Mouse (Mus musculus): ENCODE data around the gene Lhfpl2. TPM values are rescaled to one million over a fixed set of nuclear protein-coding genes. Genes with fewer than 3 reads are reported as not detected.
A peak's percentile ranks its signal among the peaks of the same experiment; 100 is the strongest.

Lhfpl2 gene
- polyA plus RNA-seq, 1 experiment from 2014 or later, result 51.5 TPM

- H3K27me3 ChIP-seq (ENCODE audit: insufficient read depth, low read length), result no peaks in the 10 kb centered on the region
- 0 out of 2 replicates have a peak overlapping the region, but pooled peaks have one; percentile 31 for H3K27ac ChIP-seq
- 41% methylated on average over 6 of the region's 6 CpGs for WGBS
- no peak overlapping the region for H3K9ac ChIP-seq (ENCODE audit: low read depth, low read length)
- no peaks in the 10 kb centered on the region for H3K36me3 ChIP-seq (ENCODE audit: insufficient read depth, low read length)
- peak; percentile 57 for DNase-seq (ENCODE audit: low spot score)
- no peaks in the 10 kb centered on the region for H3K4me1 ChIP-seq (replicated peaks; ENCODE audit: insufficient read depth, low read length)
- H3K4me3 ChIP-seq (replicated peaks; ENCODE audit: low read depth, low read length), result no peak overlapping the region
- no peak for ATAC-seq (replicated peaks; ENCODE audit: low FRiP score, low read depth)
- H3K9me3 ChIP-seq (replicated peaks; ENCODE audit: low read length), result no peaks in the 10 kb centered on the region
- no peak overlapping the region for H3K4me2 ChIP-seq (ENCODE audit: low read length)
- no peak for TF ChIP-seq CTCF (IDR thresholded peaks at IDR 0.05; ENCODE audit: low read depth)
These were observed 20.1 kb upstream of the Lhfpl2 start for GRCm38 (mm10) chr13:94037313-94038051.

GRCm38 (mm10) chr13:94038052-94038340 is 19.6 kb upstream of the Lhfpl2 start:
- 37% methylated on average over 2 of the region's 2 CpGs for WGBS
- no peak for TF ChIP-seq CTCF (IDR thresholded peaks at IDR 0.05; ENCODE audit: low read depth)
- 0 out of 2 replicates have a peak overlapping the region, but pooled peaks have one; percentile 31 for H3K27ac ChIP-seq
- H3K4me2 ChIP-seq (ENCODE audit: low read length), result no peak overlapping the region
- H3K27me3 ChIP-seq (ENCODE audit: insufficient read depth, low read length), result no peaks in the 10 kb centered on the region
- H3K9ac ChIP-seq (ENCODE audit: low read depth, low read length), result no peak overlapping the region
- ATAC-seq (replicated peaks; ENCODE audit: low FRiP score, low read depth) (no peak), DNase-seq (ENCODE audit: low spot score) (no peak)
- H3K4me1 ChIP-seq (replicated peaks; ENCODE audit: insufficient read depth, low read length), result no peaks in the 10 kb centered on the region
- no peaks in the 10 kb centered on the region for H3K9me3 ChIP-seq (replicated peaks; ENCODE audit: low read length)
- no peaks in the 10 kb centered on the region for H3K36me3 ChIP-seq (ENCODE audit: insufficient read depth, low read length)
- H3K4me3 ChIP-seq (replicated peaks; ENCODE audit: low read depth, low read length), result no peak overlapping the region

GRCm38 (mm10) chr13:94050036-94050435 is 7.6 kb upstream of the Lhfpl2 start:
- Histone ChIP-seq H3K9me3 (replicated peaks; ENCODE audit: low read length) (no peaks in the 10 kb centered on the region), H3K4me2 (ENCODE audit: low read length) (no peak overlapping the region), H3K4me3 (replicated peaks; ENCODE audit: low read depth, low read length) (no peak overlapping the region), H3K27ac (no peak overlapping the region), H3K27me3 (ENCODE audit: insufficient read depth, low read length) (no peaks in the 10 kb centered on the region), H3K9ac (ENCODE audit: low read depth, low read length) (no peak overlapping the region), H3K4me1 (replicated peaks; ENCODE audit: insufficient read depth, low read length) (no peaks in the 10 kb centered on the region), H3K36me3 (ENCODE audit: insufficient read depth, low read length) (no peaks in the 10 kb centered on the region)
- no peak for TF ChIP-seq CTCF (IDR thresholded peaks at IDR 0.05; ENCODE audit: low read depth)
- 36% methylated on average over 7 of the region's 7 CpGs for WGBS
- ATAC-seq (replicated peaks; ENCODE audit: low FRiP score, low read depth) (no peak), DNase-seq (ENCODE audit: low spot score) (no peak)

DNA sequence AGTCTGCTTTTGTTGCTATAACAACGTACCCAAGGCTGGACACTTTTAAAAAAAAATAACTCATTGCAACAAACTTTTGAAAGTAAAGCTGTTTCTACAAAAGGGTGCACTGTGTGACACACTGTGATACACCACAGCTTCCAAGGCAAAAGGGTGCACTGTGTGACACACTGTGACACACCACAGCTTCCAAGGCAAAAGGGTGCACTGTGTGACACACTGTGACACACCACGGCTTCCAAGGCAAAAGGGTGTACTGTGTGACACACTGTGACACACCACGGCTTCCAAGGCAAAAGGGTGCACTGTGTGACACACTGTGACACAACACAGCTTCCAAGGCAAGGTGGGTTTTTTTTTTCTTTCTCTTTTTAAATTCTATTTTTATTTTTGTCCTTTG is 6.8 kb upstream of the Lhfpl2 start:
- WGBS, result 96% methylated on average over 3 of the region's 3 CpGs
- DNase-seq (ENCODE audit: low spot score), result no peak
- Histone ChIP-seq H3K27me3 (ENCODE audit: insufficient read depth, low read length) (no peaks in the 10 kb centered on the region), H3K4me2 (ENCODE audit: low read length) (no peak overlapping the region), H3K9ac (ENCODE audit: low read depth, low read length) (no peak overlapping the region), H3K9me3 (replicated peaks; ENCODE audit: low read length) (no peaks in the 10 kb centered on the region), H3K27ac (no peak overlapping the region), H3K4me3 (replicated peaks; ENCODE audit: low read depth, low read length) (no peak overlapping the region), H3K36me3 (ENCODE audit: insufficient read depth, low read length) (no peaks in the 10 kb centered on the region), H3K4me1 (replicated peaks; ENCODE audit: insufficient read depth, low read length) (no peaks in the 10 kb centered on the region)
- no peak for ATAC-seq (replicated peaks; ENCODE audit: low FRiP score, low read depth)
- no peak for TF ChIP-seq CTCF (IDR thresholded peaks at IDR 0.05; ENCODE audit: low read depth)

DNA sequence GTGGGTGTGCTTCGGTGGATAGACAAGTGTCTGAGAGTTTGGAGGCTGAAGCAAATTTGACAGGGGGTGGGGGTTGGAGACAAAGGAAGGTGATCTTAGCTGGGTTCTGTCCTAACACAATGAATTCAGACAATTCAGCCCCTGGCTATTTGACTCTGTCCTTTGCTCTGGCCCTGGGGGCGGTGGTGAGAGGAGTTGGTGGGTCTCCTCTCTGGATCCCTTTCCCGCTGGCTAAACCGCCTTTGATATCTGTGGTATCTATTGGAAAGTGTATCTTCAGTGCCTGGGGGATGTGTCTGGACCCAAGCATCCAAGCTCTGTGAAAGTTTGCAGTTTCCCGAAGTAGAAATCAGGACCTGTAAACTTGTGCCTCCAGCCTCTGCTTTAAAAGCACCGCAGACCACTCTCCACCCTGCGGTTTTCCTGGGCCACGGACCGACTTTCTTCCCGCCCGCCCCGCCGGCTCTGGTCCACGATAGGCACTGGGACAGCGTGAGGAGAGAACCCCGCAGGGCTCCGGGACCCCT is 497 bp upstream of the Lhfpl2 start:
- no peak for TF ChIP-seq CTCF (IDR thresholded peaks at IDR 0.05; ENCODE audit: low read depth)
- Histone ChIP-seq H3K4me3 (replicated peaks; ENCODE audit: low read depth, low read length) (peak overlapping the region; percentile 61), H3K27ac (peak overlapping the region; percentile 83), H3K9ac (ENCODE audit: low read depth, low read length) (peak overlapping the region; percentile 85), H3K4me1 (replicated peaks; ENCODE audit: insufficient read depth, low read length) (peaks cover 13% of the 10 kb centered on the region), H3K9me3 (replicated peaks; ENCODE audit: low read length) (no peaks in the 10 kb centered on the region), H3K4me2 (ENCODE audit: low read length) (peak overlapping the region; percentile 62), H3K27me3 (ENCODE audit: insufficient read depth, low read length) (no peaks in the 10 kb centered on the region), H3K36me3 (ENCODE audit: insufficient read depth, low read length) (no peaks in the 10 kb centered on the region)
- DNase-seq (ENCODE audit: low spot score) (no peak), ATAC-seq (replicated peaks; ENCODE audit: low FRiP score, low read depth) (no peak)
- WGBS, result 4% methylated on average over 17 of the region's 17 CpGs

- Histone ChIP-seq H3K36me3 (ENCODE audit: insufficient read depth, low read length) (no peaks in the 10 kb centered on the region), H3K27ac (peak overlapping the region; percentile 83), H3K4me1 (replicated peaks; ENCODE audit: insufficient read depth, low read length) (peaks cover 29% of the 10 kb centered on the region), H3K4me2 (ENCODE audit: low read length) (peak overlapping the region; percentile 62), H3K9ac (ENCODE audit: low read depth, low read length) (peak overlapping the region; percentile 85), H3K4me3 (replicated peaks; ENCODE audit: low read depth, low read length) (peak overlapping the region; percentile 61), H3K9me3 (replicated peaks; ENCODE audit: low read length) (no peaks in the 10 kb centered on the region), H3K27me3 (ENCODE audit: insufficient read depth, low read length) (no peaks in the 10 kb centered on the region)
- WGBS, result 23% methylated on average over 6 of the region's 6 CpGs
- DNase-seq (ENCODE audit: low spot score) (no peak), ATAC-seq (replicated peaks; ENCODE audit: low FRiP score, low read depth) (no peak)
- no peak for TF ChIP-seq CTCF (IDR thresholded peaks at IDR 0.05; ENCODE audit: low read depth)
These were observed 1.1 kb downstream of the Lhfpl2 start for GRCm38 (mm10) chr13:94058642-94059222.
